In the genomic region with DNA sequence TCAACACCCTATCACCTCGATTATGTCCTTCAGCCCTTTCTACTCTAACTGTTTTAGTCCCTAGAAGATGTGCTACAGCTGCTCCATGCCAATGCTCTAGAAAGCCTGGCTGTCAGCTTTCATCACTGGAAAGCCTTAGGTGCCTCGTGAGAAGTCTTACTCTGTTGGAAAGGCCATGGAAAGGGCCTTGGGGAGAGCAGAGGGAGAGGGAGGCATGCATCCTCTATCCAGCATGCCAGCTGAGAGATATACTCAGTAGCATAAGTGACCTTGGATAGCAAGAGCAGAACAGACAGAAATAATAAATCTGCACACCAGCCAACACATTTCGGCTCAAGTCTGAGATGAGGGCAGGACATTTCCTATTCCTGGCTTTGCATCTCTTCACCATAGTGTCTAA, we compare ENCODE assay signal across 17 mouse cellular contexts.
DNase-seq lines count a peak whose midpoint lies in the region; ATAC-seq and TF ChIP-seq lines count a peak whose summit lies in the region.
"Had no signal": no experiment of that assay in that cellular context is flagged by ENCODE, and none has a peak within 500 bp of the region (broad histone marks: within the 10 kb centered on the region; RNA-seq: fewer than 3 reads in every experiment).

No protein-coding gene starts in this region.

- DNase-seq in adrenal gland, adult 2 months, result peak; percentile 18
- no peak for DNase-seq in adrenal gland, postnatal 4 days (ENCODE audit: low spot score in 2 of 2)
- no peak for DNase-seq in lung, adult 18-20 months
- DNase-seq in testis, postnatal 10 days (ENCODE audit: low spot score), result no peak
- DNase-seq in kidney, postnatal 25 days, result no peak
- DNase-seq: cerebellum, adult 11 months; cerebellum, adult 9-10 months; cerebellum, postnatal 25 days; gastrocnemius, postnatal 36 days; heart, adult 18-20 months had no signal

- no peaks in the 10 kb centered on the region for H3K27me3 ChIP-seq in lung, embryonic 16.5 days (ENCODE audit: control insufficient read depth, insufficient read depth, low read depth, low read length)
- H3K27me3 ChIP-seq in testis, adult 2 months (ENCODE audit: control insufficient read depth, insufficient read depth, low read length), result no peaks in the 10 kb centered on the region
- H3K27me3 ChIP-seq: embryonic facial prominence, embryonic 12.5 days; forebrain, embryonic 15.5 days had no signal

- no peak overlapping the region for H3K9ac ChIP-seq in lung, embryonic 16.5 days (ENCODE audit: low read length)
- H3K9ac ChIP-seq: embryonic facial prominence, embryonic 12.5 days; forebrain, embryonic 15.5 days; hindbrain, embryonic 13.5 days had no signal

- peaks cover 10% of the 10 kb centered on the region for H3K4me1 ChIP-seq in lung, embryonic 16.5 days (replicated peaks; ENCODE audit: control insufficient read depth, insufficient read depth, low read length)
- H3K4me1 ChIP-seq in testis, adult 2 months (ENCODE audit: control insufficient read depth, insufficient read depth, low read length), result no peaks in the 10 kb centered on the region
- H3K4me1 ChIP-seq: embryonic facial prominence, embryonic 12.5 days had no signal

- TF ChIP-seq POLR2A in testis, adult 2 months (IDR thresholded peaks at IDR 0.05; ENCODE audit: control insufficient read depth, low read depth, low read length), result no peak

- peak overlapping the region; percentile 7 for H3K27ac ChIP-seq in lung, embryonic 16.5 days (ENCODE audit: low read length)
- peak overlapping the region; percentile 25; the same call in 1 of the 2 replicates for H3K27ac ChIP-seq in testis, adult 2 months (ENCODE audit: control insufficient read depth, insufficient read depth, low read depth, low read length)
- H3K27ac ChIP-seq: embryonic facial prominence, embryonic 12.5 days; forebrain, embryonic 15.5 days; heart, embryonic 10.5 days; hindbrain, embryonic 13.5 days; hindbrain, postnatal 0 days had no signal

- H3K36me3 ChIP-seq in lung, embryonic 16.5 days (ENCODE audit: control insufficient read depth, insufficient read depth, low read length), result no peaks in the 10 kb centered on the region
- H3K36me3 ChIP-seq in testis, adult 2 months (ENCODE audit: control insufficient read depth, insufficient read depth, low read length), result no peaks in the 10 kb centered on the region
- H3K36me3 ChIP-seq: embryonic facial prominence, embryonic 12.5 days; forebrain, embryonic 15.5 days; hindbrain, embryonic 13.5 days had no signal

- H3K4me3 ChIP-seq in lung, embryonic 16.5 days (ENCODE audit: low read length), result no peak overlapping the region
- H3K4me3 ChIP-seq in testis, adult 2 months (ENCODE audit: control insufficient read depth, low read depth, low read length), result no peak overlapping the region
- H3K4me3 ChIP-seq: embryonic facial prominence, embryonic 12.5 days; forebrain, embryonic 15.5 days; heart, embryonic 10.5 days; hindbrain, embryonic 13.5 days had no signal

- 72% methylated on average over 3 of the region's 3 CpGs for WGBS in lung, embryonic 16.5 days

- no peak overlapping the region for H3K4me2 ChIP-seq in lung, embryonic 16.5 days (ENCODE audit: low read depth, low read length)
- H3K4me2 ChIP-seq: embryonic facial prominence, embryonic 12.5 days; forebrain, embryonic 15.5 days; hindbrain, embryonic 13.5 days had no signal

- TF ChIP-seq CTCF in testis, adult 2 months (IDR thresholded peaks at IDR 0.05; ENCODE audit: control insufficient read depth, insufficient read depth, insufficient replicate concordance, low read depth, low read length), result no peak

- no peak for ATAC-seq in lung, embryonic 16.5 days (ENCODE audit: low read depth)

- no peaks in the 10 kb centered on the region for H3K9me3 ChIP-seq in lung, embryonic 16.5 days (ENCODE audit: control insufficient read depth, low read length)
- H3K9me3 ChIP-seq: embryonic facial prominence, embryonic 12.5 days; forebrain, embryonic 15.5 days; heart, embryonic 10.5 days; hindbrain, embryonic 13.5 days had no signal
